Mouse (Mus musculus): ENCODE data around the gene Syt7.

The Syt7 gene

GRCm38 (mm10) chr19:10425484-10426270 lies 36.8 kb downstream of the Syt7 start:
- no peak for DNase-seq

GRCm38 (mm10) chr19:10426312-10426711 lies 37.4 kb downstream of the Syt7 start:
- no peak for DNase-seq

GRCm38 (mm10) chr19:10426793-10427192 lies 37.9 kb downstream of the Syt7 start:
- DNase-seq, result no peak

- DNase-seq, result no peak
Measured at GRCm38 (mm10) chr19:10427431-10427830, 38.5 kb downstream of the Syt7 start.

- DNase-seq, result no peak
Measured at GRCm38 (mm10) chr19:10429371-10429770, 40.5 kb downstream of the Syt7 start.

GRCm38 (mm10) chr19:10431410-10431809 lies 42.5 kb downstream of the Syt7 start:
- no peak for DNase-seq

- no peak for DNase-seq
Measured at GRCm38 (mm10) chr19:10431841-10432240, 43.0 kb downstream of the Syt7 start.

GRCm38 (mm10) chr19:10433225-10433624 lies 44.3 kb downstream of the Syt7 start:
- DNase-seq, result no peak

- no peak for DNase-seq
Measured at GRCm38 (mm10) chr19:10433879-10434540, 45.1 kb downstream of the Syt7 start.

- DNase-seq, result peak; percentile 54 to 81
Measured at GRCm38 (mm10) chr19:10434927-10435326, 46.0 kb downstream of the Syt7 start.

GRCm38 (mm10) chr19:10435908-10436307 lies 47.0 kb downstream of the Syt7 start:
- DNase-seq, result peak; percentile 57 to 78

GRCm38 (mm10) chr19:10436726-10437125 lies 47.8 kb downstream of the Syt7 start:
- peak in 1 of 2 experiments; percentile 42 for DNase-seq

- no peak for DNase-seq
Measured at GRCm38 (mm10) chr19:10437521-10437920, 48.6 kb downstream of the Syt7 start.

- DNase-seq, result no peak
Measured at GRCm38 (mm10) chr19:10444685-10445369, 55.9 kb downstream of the Syt7 start.

GRCm38 (mm10) chr19:10448275-10448674 lies 59.4 kb downstream of the Syt7 start:
- DNase-seq, result no peak

- no peak for DNase-seq
Measured at GRCm38 (mm10) chr19:10449190-10449589, 60.3 kb downstream of the Syt7 start.

GRCm38 (mm10) chr19:10449708-10450107 lies 60.8 kb downstream of the Syt7 start:
- DNase-seq, result peak in 1 of 2 experiments; percentile 81

GRCm38 (mm10) chr19:10454718-10455436 lies 66.0 kb downstream of the Syt7 start:
- no peak for DNase-seq

- no peak for DNase-seq
Measured at GRCm38 (mm10) chr19:10455437-10455806, 66.5 kb downstream of the Syt7 start.

- DNase-seq, result peak; percentile 80 to 85
Measured at GRCm38 (mm10) chr19:10456752-10457483, 68.0 kb downstream of the Syt7 start, which contains the start of gene Lrrc10b. TSS of gene Lrrc10b (minus strand) at chr19:10457473.

- DNase-seq, result peak; percentile 71 to 82
Measured at GRCm38 (mm10) chr19:10457484-10457800, 68.6 kb downstream of the Syt7 start.

- DNase-seq, result peak; percentile 53 to 68
Measured at GRCm38 (mm10) chr19:10458096-10458495, 69.2 kb downstream of the Syt7 start.

Data from lung, postnatal 4 days (tissue).